Mouse (Mus musculus) cerebellum, adult 2 months (tissue): ENCODE data around the gene Iqsec1. TPM values are rescaled to one million over a fixed set of nuclear protein-coding genes. Genes with fewer than 3 reads are reported as not detected.

Experiments
- DNase-seq, 2 experiments: peaks; one replicate each; pipeline ENCODE4 v3.0.0; 2021
- H3K27ac ChIP-seq: fragments of 200-500 bp; 2 replicates; pipeline ENCODE4 v1.5.1; 2012; ENCODE audit warnings: low read length, control low read depth, inconsistent platforms; ENCODE audit not compliant: insufficient read depth
- H3K27me3 ChIP-seq: fragments of 200-500 bp; 2 replicates; pipeline ENCODE4 v1.6.1; 2012; ENCODE audit warnings: inconsistent platforms, mild to moderate bottlenecking, low read length, moderate library complexity; ENCODE audit not compliant: control insufficient read depth, insufficient read depth
- H3K4me1 ChIP-seq: fragments of 200-500 bp; 2 replicates; pipeline ENCODE4 v1.6.1; 2011; ENCODE audit warnings: low read length; ENCODE audit not compliant: control insufficient read depth, insufficient read depth
- H3K4me3 ChIP-seq: fragments of 200-500 bp; replicated peaks from 2 replicates; pipeline ENCODE3; 2011; ENCODE audit warnings: mild to moderate bottlenecking, low read depth, low read length, control low read depth; ENCODE audit not compliant: insufficient read depth
- CTCF ChIP-seq: fragments of 200-500 bp; IDR thresholded peaks from 2 replicates; pipeline ENCODE4 v1.5.1; 2011; ENCODE audit warnings: low read depth, mild to moderate bottlenecking, control low read depth, low read length, moderate library complexity, borderline replicate concordance; ENCODE audit not compliant: insufficient read depth
- POLR2A ChIP-seq: fragments of 200-500 bp; IDR thresholded peaks from 2 replicates; pipeline ENCODE4 v1.6.1; 2011; ENCODE audit warnings: low read length, control low read depth, borderline replicate concordance; ENCODE audit not compliant: insufficient read depth
- WGBS: fragments of 180-500 bp; shearing (Covaris S2); methylation state at CpG from one replicate; pipeline ENCODE4 v1.1.7; 2018; 5-methylcytosine and 5-hydroxymethylcytosine counted together
- polyA plus RNA-seq: library from polyadenylated mRNA; depleted of rRNA; stranded (reverse); fragments of >200 nt; gene quantifications from 2 replicates; pipeline ENCODE4 v1.2.3, GENCODE M21; 2012

The Iqsec1 gene
- polyA plus RNA-seq, 1 experiment = 249 TPM

- TF ChIP-seq CTCF = no peak
- no peak for TF ChIP-seq POLR2A
- Histone ChIP-seq H3K27ac (0 out of 2 replicates have a peak overlapping the region, but pooled peaks have one; percentile 18), H3K4me3 (no peak overlapping the region), H3K4me1 (peaks cover 85% of the 10 kb centered on the region), H3K27me3 (no peaks in the 10 kb centered on the region)
- DNase-seq = peak; percentile 55 to 72
Observed at GRCm38 (mm10) chr6:90702197-90702596, 286.3 kb downstream of the Iqsec1 start.

GRCm38 (mm10) chr6:90701391-90701790, 287.1 kb downstream of the Iqsec1 start:
- H3K27ac ChIP-seq = no peak overlapping the region
- peaks cover 84% of the 10 kb centered on the region for H3K4me1 ChIP-seq
- DNase-seq = peak in 1 of 2 experiments; percentile 40
- WGBS = 52% methylated on average over 2 of the region's 2 CpGs
- H3K4me3 ChIP-seq = no peak overlapping the region
- TF ChIP-seq CTCF (no peak), POLR2A (no peak)
- H3K27me3 ChIP-seq = no peaks in the 10 kb centered on the region

- WGBS = 46% methylated on average over 2 of the region's 2 CpGs
- H3K4me1 ChIP-seq = peaks cover 84% of the 10 kb centered on the region
Observed at GRCm38 (mm10) chr6:90700737-90701136, 287.7 kb downstream of the Iqsec1 start.

GRCm38 (mm10) chr6:90700068-90700467, 288.4 kb downstream of the Iqsec1 start:
- 42% methylated on average over 1 of the region's 1 CpGs for WGBS
- H3K4me1 ChIP-seq = peaks cover 84% of the 10 kb centered on the region
- TF ChIP-seq POLR2A (no peak), CTCF (no peak)
- no peak overlapping the region for H3K4me3 ChIP-seq
- H3K27me3 ChIP-seq = no peaks in the 10 kb centered on the region
- H3K27ac ChIP-seq = no peak overlapping the region
- DNase-seq = no peak

More at GRCm38 (mm10) chr6:90700737-90701136, 287.7 kb downstream of the Iqsec1 start:
- DNase-seq = no peak
- H3K4me3 ChIP-seq = no peak overlapping the region
- TF ChIP-seq POLR2A (no peak), CTCF (no peak)
- H3K27ac ChIP-seq = no peak overlapping the region
- no peaks in the 10 kb centered on the region for H3K27me3 ChIP-seq

- H3K27ac ChIP-seq = no peak overlapping the region
- 28% methylated on average over 6 of the region's 6 CpGs for WGBS
- DNase-seq = no peak
- peaks cover 83% of the 10 kb centered on the region for H3K4me1 ChIP-seq
- TF ChIP-seq POLR2A (no peak), CTCF (no peak)
- H3K4me3 ChIP-seq = no peak overlapping the region
- no peaks in the 10 kb centered on the region for H3K27me3 ChIP-seq
Observed at GRCm38 (mm10) chr6:90698843-90699242, 289.6 kb downstream of the Iqsec1 start.

GRCm38 (mm10) chr6:90695754-90696153, 292.7 kb downstream of the Iqsec1 start:
- TF ChIP-seq POLR2A (no peak), CTCF (no peak)
- WGBS = 7% methylated on average over 1 of the region's 1 CpGs
- H3K4me3 ChIP-seq = no peak overlapping the region
- H3K4me1 ChIP-seq = peaks cover 64% of the 10 kb centered on the region
- no peaks in the 10 kb centered on the region for H3K27me3 ChIP-seq
- H3K27ac ChIP-seq = peak overlapping the region; percentile 65
- peak in 1 of 2 experiments; percentile 77 for DNase-seq

- whole genome bisulfite sequencing = 72% methylated on average over 2 of the region's 2 CpGs
- H3K4me3 ChIP-seq = no peak overlapping the region
- H3K27ac ChIP-seq = no peak overlapping the region
- no peaks in the 10 kb centered on the region for H3K27me3 ChIP-seq
- peak; percentile 77 to 78 for DNase-seq
- H3K4me1 ChIP-seq = peaks cover 68% of the 10 kb centered on the region
- no peak for TF ChIP-seq CTCF
- no peak for TF ChIP-seq POLR2A
Observed at GRCm38 (mm10) chr6:90692404-90692803, 296.1 kb downstream of the Iqsec1 start.

GRCm38 (mm10) chr6:90691935-90692334, 296.6 kb downstream of the Iqsec1 start:
- peaks cover 64% of the 10 kb centered on the region for H3K4me1 ChIP-seq
- WGBS = 71% methylated on average over 2 of the region's 2 CpGs
- DNase-seq = no peak
- H3K27ac ChIP-seq = no peak overlapping the region
- TF ChIP-seq CTCF (no peak), POLR2A (no peak)
- no peak overlapping the region for H3K4me3 ChIP-seq
- H3K27me3 ChIP-seq = no peaks in the 10 kb centered on the region

- TF ChIP-seq POLR2A (no peak), CTCF (no peak)
- Histone ChIP-seq H3K4me3 (no peak overlapping the region), H3K4me1 (peaks cover 49% of the 10 kb centered on the region), H3K27ac (no peak overlapping the region), H3K27me3 (no peaks in the 10 kb centered on the region)
- no peak for DNase-seq
- 80% methylated on average over 10 of the region's 10 CpGs for WGBS
Observed at GRCm38 (mm10) chr6:90689500-90689899, 299.0 kb downstream of the Iqsec1 start.
